Mouse (Mus musculus): ENCODE measurements at regions not wholly inside any gene's neighbourhood (a gene's known extent, or its start where the extent isn't known, plus 50 kb on each side); places are given as distances from the start of the nearest gene placed in this dataset.

DNA sequence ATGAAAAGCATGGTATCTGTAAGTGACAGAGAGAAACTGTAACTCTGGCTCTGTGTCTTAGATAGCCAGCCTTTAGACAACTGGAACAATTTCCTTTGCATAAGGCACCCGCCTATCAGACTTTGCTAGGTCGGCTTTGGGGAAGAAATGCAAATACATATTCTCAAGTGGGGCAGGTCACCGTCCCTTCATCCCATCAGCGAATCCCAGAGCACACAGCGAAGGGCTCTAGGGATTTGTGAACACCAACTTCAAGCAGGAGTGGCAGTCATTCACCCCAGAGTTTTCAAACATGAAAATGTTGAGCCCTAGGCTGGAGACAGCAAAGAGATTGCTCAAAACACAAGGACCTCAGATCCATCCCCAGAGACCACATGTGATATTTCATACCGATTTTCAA lies 534.5 kb upstream of the Atp11b start:
- Histone ChIP-seq H3K4me1 (ENCODE audit: control insufficient read depth, insufficient read depth, low read length) (no peaks in the 10 kb centered on the region), H3K27me3 (ENCODE audit: control insufficient read depth, insufficient read depth, low read length, poor library complexity, severe bottlenecking) (no peaks in the 10 kb centered on the region; the same call in 1 of the 2 replicates), H3K27ac (ENCODE audit: insufficient read depth, low read length) (no peak overlapping the region), H3K9me3 (replicated peaks; ENCODE audit: control insufficient read depth, insufficient read depth, low read length, poor library complexity, severe bottlenecking) (no peaks in the 10 kb centered on the region), H3K4me3 (ENCODE audit: low read depth, low read length) (no peak overlapping the region), H3K9ac (ENCODE audit: low read depth, poor library complexity, severe bottlenecking) (no peak overlapping the region), H3K36me3 (ENCODE audit: control insufficient read depth, insufficient read depth, low read length, poor library complexity, severe bottlenecking) (no peaks in the 10 kb centered on the region)
- TF ChIP-seq EP300 (IDR thresholded peaks at IDR 0.05; ENCODE audit: insufficient read depth, low read depth, low read length) (no peak), POLR2A (IDR thresholded peaks at IDR 0.05; ENCODE audit: insufficient read depth, low read length) (no peak), CTCF (IDR thresholded peaks at IDR 0.05; ENCODE audit: low read depth, low read length) (no peak)

DNA sequence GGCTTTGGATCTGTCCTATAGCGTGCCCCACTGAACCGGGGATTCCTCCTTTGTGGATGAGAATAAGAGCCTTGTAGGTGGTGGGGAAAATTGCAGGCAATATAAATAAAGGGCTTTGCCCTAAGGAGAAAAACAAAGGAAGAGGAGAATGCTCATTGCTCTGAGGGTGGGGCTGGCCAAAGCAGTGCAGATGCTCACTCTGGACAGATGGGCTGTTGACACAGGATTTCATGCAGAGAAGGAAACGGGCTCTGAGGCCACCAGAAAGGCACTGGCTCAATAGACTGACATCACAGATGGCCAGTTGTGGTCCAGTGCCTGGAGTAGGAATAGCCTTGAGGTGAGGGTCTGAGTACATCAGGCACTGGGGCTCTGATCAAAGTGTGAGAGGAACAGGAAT lies 532.7 kb upstream of the Atp11b start:
- no peak for TF ChIP-seq CTCF (IDR thresholded peaks at IDR 0.05; ENCODE audit: low read depth, low read length)
- TF ChIP-seq POLR2A (IDR thresholded peaks at IDR 0.05; ENCODE audit: insufficient read depth, low read length): no peak
- no peak for TF ChIP-seq EP300 (IDR thresholded peaks at IDR 0.05; ENCODE audit: insufficient read depth, low read depth, low read length)
- H3K4me1 ChIP-seq (ENCODE audit: control insufficient read depth, insufficient read depth, low read length): no peaks in the 10 kb centered on the region
- no peaks in the 10 kb centered on the region; the same call in 1 of the 2 replicates for H3K27me3 ChIP-seq (ENCODE audit: control insufficient read depth, insufficient read depth, low read length, poor library complexity, severe bottlenecking)
- no peaks in the 10 kb centered on the region for H3K36me3 ChIP-seq (ENCODE audit: control insufficient read depth, insufficient read depth, low read length, poor library complexity, severe bottlenecking)
- no peak overlapping the region for H3K4me3 ChIP-seq (ENCODE audit: low read depth, low read length)
- no peaks in the 10 kb centered on the region for H3K9me3 ChIP-seq (replicated peaks; ENCODE audit: control insufficient read depth, insufficient read depth, low read length, poor library complexity, severe bottlenecking)
- H3K27ac ChIP-seq (ENCODE audit: insufficient read depth, low read length): no peak overlapping the region
- H3K9ac ChIP-seq (ENCODE audit: low read depth, poor library complexity, severe bottlenecking): no peak overlapping the region

DNA sequence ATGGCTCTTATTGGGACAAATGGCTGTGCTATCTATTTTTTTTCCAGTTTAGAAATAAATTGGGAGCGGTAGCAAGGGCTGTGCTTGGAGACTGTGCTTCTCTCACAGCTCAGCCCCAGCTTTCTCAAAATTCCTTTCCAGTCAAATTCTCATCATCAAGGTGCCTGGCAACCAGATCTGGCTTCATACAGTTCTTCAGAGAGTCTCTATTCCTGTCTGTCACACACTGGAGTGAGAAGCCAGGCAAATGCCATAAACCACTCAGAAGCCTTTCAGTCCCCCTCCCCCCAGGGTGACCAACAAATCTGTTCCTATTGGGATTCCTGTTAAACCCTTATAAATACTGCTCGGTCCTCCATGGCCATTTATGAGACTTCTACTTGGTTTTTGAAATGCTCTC lies 531.7 kb upstream of the Atp11b start:
- H3K4me1 ChIP-seq (ENCODE audit: control insufficient read depth, insufficient read depth, low read length): no peaks in the 10 kb centered on the region
- no peak for TF ChIP-seq POLR2A (IDR thresholded peaks at IDR 0.05; ENCODE audit: insufficient read depth, low read length)
- no peak for TF ChIP-seq EP300 (IDR thresholded peaks at IDR 0.05; ENCODE audit: insufficient read depth, low read depth, low read length)
- no peak for TF ChIP-seq CTCF (IDR thresholded peaks at IDR 0.05; ENCODE audit: low read depth, low read length)

DNA sequence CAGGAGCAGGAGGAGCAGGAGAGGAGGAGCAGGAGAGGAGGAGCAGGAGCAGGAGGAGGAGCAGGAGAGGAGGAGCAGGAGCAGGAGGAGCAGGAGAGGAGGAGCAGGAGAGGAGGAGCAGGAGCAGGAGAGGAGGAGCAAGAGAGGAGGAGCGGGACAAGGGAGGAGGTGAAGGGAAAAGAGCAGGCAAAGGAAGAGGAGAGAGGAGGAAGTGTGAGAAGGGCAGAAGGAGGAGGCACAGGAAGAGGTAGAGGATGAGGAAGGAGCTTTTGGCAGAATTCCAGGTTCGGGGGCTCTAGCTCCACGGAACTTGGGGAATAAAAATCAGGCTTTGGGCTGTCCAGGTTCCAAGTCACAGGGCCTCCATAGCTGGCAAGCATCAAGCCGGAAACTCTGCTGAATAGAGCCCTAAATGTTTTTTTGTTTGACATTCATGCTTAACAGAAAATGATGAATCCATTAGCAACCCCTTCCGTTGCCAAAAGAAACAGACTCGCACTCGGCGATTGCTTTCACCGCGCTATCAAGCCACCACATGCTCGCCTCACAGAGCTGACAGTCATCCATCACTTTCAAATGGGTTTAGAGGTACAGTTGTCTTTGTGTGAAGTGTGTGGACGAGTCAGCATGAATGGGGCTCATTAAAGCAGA lies 528.7 kb upstream of the Atp11b start:
- Histone ChIP-seq H3K4me1 (ENCODE audit: control insufficient read depth, insufficient read depth, low read length) (no peaks in the 10 kb centered on the region), H3K9ac (ENCODE audit: low read depth, poor library complexity, severe bottlenecking) (no peak overlapping the region), H3K27me3 (ENCODE audit: control insufficient read depth, insufficient read depth, low read length, poor library complexity, severe bottlenecking) (no peaks in the 10 kb centered on the region; the same call in 1 of the 2 replicates), H3K36me3 (ENCODE audit: control insufficient read depth, insufficient read depth, low read length, poor library complexity, severe bottlenecking) (no peaks in the 10 kb centered on the region), H3K4me3 (ENCODE audit: low read depth, low read length) (no peak overlapping the region), H3K27ac (ENCODE audit: insufficient read depth, low read length) (no peak overlapping the region), H3K9me3 (replicated peaks; ENCODE audit: control insufficient read depth, insufficient read depth, low read length, poor library complexity, severe bottlenecking) (no peaks in the 10 kb centered on the region)
- TF ChIP-seq CTCF (IDR thresholded peaks at IDR 0.05; ENCODE audit: low read depth, low read length) (no peak), POLR2A (IDR thresholded peaks at IDR 0.05; ENCODE audit: insufficient read depth, low read length) (no peak), EP300 (IDR thresholded peaks at IDR 0.05; ENCODE audit: insufficient read depth, low read depth, low read length) (no peak)

More for the DNA sequence above, 531.7 kb upstream of the Atp11b start:
- Histone ChIP-seq H3K27me3 (ENCODE audit: control insufficient read depth, insufficient read depth, low read length, poor library complexity, severe bottlenecking) (no peaks in the 10 kb centered on the region; the same call in 1 of the 2 replicates), H3K27ac (ENCODE audit: insufficient read depth, low read length) (no peak overlapping the region), H3K4me3 (ENCODE audit: low read depth, low read length) (no peak overlapping the region), H3K9me3 (replicated peaks; ENCODE audit: control insufficient read depth, insufficient read depth, low read length, poor library complexity, severe bottlenecking) (no peaks in the 10 kb centered on the region), H3K36me3 (ENCODE audit: control insufficient read depth, insufficient read depth, low read length, poor library complexity, severe bottlenecking) (no peaks in the 10 kb centered on the region), H3K9ac (ENCODE audit: low read depth, poor library complexity, severe bottlenecking) (no peak overlapping the region)

DNA sequence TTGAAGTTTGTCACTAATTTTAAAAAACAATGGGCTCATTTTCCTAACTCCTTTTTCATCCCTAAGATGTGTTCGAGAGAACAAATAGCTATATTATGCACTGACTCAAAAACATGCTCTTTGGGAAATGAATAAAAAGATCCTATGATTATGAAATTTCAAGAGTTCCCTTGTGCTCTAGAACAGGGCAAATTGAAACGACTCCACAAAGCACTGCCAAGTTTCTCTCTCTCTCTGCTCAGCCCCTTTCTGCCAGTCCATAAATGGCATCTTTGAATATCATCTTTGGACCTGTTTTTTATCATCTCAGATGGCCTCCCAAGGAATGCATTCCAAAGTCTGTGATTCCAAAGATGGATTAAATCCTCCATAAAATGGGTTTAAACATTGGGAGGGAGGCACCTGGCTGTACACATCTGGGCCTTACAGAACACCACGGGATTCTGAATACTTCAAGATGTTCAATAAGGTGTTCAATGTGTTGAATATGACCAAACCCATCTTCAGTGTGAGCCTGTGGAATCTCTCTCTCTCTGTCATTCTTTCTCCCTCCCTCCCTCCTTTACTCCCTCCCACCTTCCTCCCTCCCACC lies 528.0 kb upstream of the Atp11b start:
- Histone ChIP-seq H3K27me3 (ENCODE audit: control insufficient read depth, insufficient read depth, low read length, poor library complexity, severe bottlenecking) (no peaks in the 10 kb centered on the region; the same call in 1 of the 2 replicates), H3K9ac (ENCODE audit: low read depth, poor library complexity, severe bottlenecking) (no peak overlapping the region), H3K9me3 (replicated peaks; ENCODE audit: control insufficient read depth, insufficient read depth, low read length, poor library complexity, severe bottlenecking) (no peaks in the 10 kb centered on the region), H3K4me3 (ENCODE audit: low read depth, low read length) (no peak overlapping the region), H3K4me1 (ENCODE audit: control insufficient read depth, insufficient read depth, low read length) (no peaks in the 10 kb centered on the region), H3K36me3 (ENCODE audit: control insufficient read depth, insufficient read depth, low read length, poor library complexity, severe bottlenecking) (no peaks in the 10 kb centered on the region), H3K27ac (ENCODE audit: insufficient read depth, low read length) (no peak overlapping the region)
- no peak for TF ChIP-seq EP300 (IDR thresholded peaks at IDR 0.05; ENCODE audit: insufficient read depth, low read depth, low read length)
- no peak for TF ChIP-seq CTCF (IDR thresholded peaks at IDR 0.05; ENCODE audit: low read depth, low read length)
- TF ChIP-seq POLR2A (IDR thresholded peaks at IDR 0.05; ENCODE audit: insufficient read depth, low read length): no peak
